Mouse (Mus musculus) adrenal gland (tissue): ENCODE results near the gene Fbxl8.

Source experiments
- intact Hi-C: fragments of 180-260 bp; cut with DNase I; formaldehyde crosslinking; loops from one replicate; pipeline ENCODE4 v1.15.1; 2025

Fbxl8 gene

DNA sequence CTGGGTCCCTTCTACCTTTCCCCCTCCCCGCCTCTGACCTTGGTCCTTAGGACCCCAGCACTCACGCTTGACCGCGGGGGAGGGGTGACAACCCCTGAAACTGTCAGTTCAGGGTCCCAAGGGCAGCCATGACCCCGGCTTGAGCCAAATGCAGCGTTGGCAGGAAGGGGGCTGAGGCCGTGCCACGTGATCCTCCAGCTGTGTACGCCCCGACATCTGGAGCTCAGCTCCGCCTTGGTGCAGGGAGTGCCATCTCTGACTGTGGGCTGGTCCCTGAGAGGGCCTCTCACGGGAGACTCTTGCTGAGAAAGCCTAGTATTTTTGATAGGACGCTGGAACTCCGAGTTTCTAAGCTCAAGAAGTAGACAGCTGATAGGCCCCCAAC lies 9.5 kb upstream of the Fbxl8 start, which contains the start of gene B3gnt9:
B3gnt9 (minus strand) TSS at position 188 of the 385 bp plus-strand sequence.
- intact Hi-C loops = loop anchor here (5.0 kb wide), 1 partner anchor 133 kb away; no protein-coding TSS in a partner anchor

DNA sequence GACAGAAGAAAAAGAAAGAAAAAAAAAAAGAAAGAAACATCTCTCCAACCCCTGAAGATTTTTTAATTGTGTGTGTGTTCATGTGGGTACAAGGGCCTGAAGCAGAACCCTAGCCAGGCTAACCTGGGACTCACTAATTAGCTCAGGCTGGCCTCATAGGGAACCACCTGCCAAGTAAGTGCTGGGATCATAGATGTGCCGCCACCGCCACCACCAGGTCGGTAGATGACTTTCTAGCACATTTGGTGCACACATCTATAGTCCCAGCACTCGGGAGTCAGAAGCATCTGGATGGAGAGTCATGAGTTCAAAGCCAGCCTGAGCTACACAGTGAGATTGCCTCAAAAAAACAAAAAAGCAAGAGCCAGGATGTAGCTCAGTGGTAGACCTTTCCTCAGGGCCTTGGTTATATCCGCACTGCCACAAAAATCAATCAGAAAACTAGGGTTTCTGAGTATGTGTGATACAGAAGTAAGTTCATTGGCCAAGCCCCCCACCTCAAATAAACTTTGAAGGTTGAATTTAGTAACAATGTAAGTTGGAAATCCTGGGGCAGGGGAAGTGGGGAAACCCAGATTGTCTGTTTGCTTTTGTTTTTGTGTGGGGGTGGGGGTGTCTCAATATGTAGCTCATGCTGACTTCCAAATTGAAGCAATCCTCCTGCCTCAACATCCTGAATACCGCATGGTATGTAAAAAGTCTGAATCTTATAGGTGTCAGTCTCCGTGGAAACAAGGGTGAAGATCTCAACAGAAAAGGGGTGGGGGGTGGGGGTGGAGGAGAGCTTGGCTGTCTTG lies 6.9 kb upstream of the Fbxl8 start:
- intact Hi-C loops = loop anchor here (5.0 kb wide), 1 partner anchor 135 kb away; no protein-coding TSS in a partner anchor

DNA sequence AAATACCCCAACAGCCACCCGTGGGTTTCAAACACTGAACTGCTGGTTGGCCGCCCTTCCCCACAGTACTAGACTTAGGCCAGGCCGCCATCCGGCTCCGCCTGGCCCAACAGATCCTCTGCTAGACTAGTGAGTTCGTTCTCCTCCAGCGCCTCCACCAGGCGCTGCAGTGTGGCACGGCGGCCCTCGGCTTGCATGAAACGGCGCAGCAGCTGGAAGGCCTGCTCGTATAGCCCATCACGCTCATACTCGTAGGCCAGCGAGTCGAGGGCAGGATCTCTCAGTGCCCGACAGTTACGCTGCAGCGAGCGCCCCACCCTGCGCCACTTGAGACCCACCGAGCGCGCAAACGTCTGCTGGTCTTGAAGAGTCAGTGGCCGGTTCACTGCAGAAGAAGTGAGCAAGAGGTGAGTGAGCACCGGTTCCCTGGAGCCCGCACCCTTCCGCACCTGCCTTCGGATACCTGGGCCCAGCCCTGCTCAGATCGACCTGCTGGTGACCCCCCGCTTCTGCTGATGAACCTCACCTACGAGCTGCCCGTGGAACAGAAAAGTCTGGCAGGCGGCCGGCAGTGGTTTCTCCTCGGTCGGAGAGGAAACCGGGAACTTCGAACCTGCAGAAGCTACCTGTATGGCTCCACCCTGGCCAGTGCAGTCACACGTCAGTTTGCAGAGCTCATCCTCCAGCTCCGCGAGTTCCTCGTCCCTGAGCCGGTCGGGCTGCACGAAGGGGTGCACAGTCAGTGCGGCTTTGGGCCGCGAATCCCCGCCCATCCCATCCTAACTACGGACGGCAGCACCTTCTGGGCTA lies 5.3 kb upstream of the Fbxl8 start:
- intact Hi-C loops = loop anchor here (5.0 kb wide), 1 partner anchor 137 kb away; no protein-coding TSS in a partner anchor

DNA sequence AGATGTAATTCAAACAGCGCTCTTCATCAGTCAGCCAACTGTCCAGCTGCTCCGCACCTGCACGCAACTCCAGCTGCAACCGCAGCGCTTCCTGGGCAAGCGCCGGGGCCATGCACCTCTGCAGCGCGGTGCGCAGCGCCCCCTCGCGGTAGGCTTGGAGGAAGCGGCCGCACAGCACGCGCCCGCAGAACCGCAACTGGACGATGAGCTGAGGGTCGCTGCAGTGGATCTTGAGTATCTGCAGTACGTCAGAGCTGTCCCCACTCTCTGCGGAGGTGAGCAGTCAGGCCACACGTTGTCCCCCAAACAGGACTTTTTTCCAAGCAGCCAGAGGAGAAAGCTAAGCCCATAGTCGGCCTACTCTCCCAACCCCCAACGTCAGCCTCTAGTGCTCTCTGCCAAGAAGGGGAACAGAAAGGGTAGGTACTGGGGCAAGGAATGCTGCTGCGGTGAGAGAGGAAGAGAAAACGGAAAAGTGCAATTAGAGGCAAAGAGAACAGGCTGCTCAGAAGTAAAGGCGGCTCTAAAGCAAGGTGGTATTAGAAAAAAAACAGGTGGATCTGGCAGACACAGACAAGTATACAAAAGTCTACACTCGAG lies 4.6 kb upstream of the Fbxl8 start:
- intact Hi-C loops = loop anchor here (5.0 kb wide), 2 partner anchors 33 to 138 kb away; partner anchors contain the start of gene D230025D16Rik

DNA sequence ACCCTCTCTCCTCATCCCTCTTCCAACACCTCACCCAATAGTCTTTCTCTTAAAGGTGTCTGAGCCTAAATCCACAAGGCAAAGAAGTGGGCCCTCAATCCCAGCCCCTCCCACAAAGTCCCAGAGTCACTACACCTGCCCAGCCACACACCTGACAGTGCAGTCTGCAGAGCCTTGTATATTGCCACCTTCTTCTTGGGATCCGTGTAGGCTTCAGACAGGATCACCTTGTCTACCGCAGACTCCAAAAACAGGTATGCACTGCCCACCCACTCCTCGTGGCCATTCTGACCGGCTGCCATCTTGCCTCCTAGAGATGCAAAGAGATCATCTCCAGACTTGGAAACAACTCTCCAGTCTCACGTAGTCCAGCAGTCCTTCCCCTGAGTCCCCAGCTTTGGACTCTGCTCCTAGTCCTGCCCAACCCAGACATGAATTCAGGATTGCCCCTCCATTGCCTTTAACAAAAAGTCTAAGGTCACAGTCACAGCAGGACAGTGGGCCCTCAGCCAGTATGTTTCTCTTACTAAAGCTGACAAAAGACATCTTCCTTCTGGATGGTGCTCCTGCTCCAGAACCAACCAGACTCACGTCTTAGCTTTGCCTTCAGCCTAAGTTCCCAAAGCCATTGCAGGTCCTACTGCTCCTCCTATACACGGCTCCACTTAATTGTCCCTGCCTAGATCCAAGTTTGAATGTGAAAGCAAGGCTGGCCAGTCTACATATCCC lies 3.9 kb upstream of the Fbxl8 start:
- intact Hi-C loops = loop anchor here (5.0 kb wide), 1 partner anchor 33 kb away; the partner anchor contains the start of gene D230025D16Rik

DNA sequence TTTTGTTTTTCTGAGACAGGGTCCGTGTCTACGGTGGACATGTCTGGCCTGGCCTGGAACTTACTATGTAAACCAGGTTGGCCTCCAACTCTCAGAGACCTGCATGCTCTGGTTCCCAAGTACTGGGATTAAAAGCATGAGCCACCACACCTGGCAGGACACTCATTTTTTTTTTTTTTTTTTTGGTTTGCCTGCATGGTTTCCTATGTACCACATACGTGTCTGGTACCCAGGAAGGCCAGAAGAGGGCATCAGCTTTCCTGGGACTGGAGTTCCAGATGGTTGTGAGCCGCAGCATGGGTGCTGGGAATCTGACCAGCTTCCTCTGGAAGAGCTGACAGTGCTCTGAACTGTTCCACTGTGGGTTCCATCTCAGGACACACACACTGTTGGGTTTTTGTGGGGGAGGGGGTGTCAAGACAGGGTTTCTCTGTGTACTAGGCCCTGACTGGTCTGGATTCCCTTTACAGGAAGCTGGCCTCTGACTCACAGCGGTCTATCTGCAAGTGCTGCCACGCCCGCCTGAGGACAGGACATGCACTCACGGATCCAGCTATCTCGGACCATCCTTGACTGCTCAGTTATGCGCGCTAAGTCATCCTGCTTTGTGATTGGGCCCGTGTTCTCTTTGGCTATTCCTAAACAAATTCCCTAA lies 3.0 kb upstream of the Fbxl8 start:
- intact Hi-C loops = loop anchor here (5.0 kb wide), 1 partner anchor 34 kb away; the partner anchor contains the start of gene D230025D16Rik

DNA sequence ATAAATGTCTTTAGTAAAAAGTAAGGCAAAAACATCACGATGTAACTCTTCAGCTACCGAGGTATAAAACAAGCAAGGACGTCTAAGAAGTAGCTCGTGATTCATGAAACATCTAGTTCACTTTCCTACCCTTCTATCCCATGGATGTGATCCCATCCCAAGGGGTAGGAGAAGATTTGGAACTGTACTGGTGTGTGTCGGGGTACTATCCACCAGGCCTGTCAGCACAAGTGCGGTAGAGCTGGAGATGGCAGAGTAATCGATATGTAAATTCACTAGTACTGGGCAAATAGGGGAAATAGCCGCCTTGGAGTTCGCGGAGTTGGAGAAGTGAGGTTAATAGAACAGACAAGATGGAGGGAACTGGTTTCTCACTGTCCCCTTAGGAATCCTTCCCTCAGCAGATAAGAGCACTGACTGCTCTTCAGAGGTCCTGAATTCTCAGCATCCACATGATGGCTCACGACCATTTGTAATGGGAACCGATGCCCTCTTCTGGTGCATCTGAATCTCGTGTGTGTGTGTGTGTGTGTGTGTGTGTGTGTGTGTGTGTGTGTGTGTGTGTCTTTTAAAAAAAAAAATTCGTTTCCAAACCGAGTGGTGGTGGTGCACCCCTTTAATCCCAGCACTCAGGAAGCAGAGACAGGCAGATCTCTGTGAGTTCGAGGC lies 1.1 kb upstream of the Fbxl8 start:
- intact Hi-C loops = loop anchor here (5.0 kb wide), 1 partner anchor 36 kb away; the partner anchor contains the start of gene D230025D16Rik

DNA sequence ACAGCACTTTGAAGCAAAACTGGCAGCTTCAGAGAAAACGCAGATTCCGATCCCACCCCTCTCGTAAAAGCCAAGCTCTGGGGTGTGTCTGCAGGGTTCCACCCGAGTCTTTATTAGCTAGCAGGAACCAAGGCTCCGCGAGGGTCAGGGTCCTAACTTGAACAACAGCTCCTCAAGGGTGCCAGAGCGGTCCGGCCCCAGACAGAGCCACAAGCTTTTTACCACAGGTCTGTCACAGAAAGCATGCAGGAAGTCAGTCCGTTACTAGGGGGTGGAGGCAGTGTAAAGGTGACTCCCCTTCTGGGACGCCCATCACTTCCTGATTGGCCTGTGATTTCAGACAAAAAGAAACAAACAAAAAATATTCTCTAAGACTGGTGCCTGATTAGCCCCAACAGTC lies 680 bp downstream of the Fbxl8 start:
- intact Hi-C loops = no loop called here

DNA sequence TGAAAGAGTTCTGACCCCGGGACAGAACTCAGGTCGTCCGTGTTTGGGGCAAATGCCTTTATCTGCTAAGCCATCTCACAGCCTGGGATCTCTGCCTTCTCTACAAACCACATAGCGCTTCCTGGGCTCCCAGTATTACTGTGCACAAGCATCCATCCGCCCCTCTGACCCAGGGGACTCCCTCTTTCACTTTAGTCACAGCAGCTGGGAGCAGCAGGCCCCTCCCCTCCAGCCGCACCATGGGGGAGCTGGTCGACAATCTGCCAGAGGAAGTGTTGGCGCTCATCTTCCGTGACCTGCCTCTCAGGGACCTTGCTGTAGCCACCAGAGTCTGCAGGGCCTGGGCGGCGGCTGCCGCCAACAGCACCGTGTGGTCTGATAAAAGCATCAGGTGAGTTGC lies 2.3 kb downstream of the Fbxl8 start:
- intact Hi-C loops = no loop called here

DNA sequence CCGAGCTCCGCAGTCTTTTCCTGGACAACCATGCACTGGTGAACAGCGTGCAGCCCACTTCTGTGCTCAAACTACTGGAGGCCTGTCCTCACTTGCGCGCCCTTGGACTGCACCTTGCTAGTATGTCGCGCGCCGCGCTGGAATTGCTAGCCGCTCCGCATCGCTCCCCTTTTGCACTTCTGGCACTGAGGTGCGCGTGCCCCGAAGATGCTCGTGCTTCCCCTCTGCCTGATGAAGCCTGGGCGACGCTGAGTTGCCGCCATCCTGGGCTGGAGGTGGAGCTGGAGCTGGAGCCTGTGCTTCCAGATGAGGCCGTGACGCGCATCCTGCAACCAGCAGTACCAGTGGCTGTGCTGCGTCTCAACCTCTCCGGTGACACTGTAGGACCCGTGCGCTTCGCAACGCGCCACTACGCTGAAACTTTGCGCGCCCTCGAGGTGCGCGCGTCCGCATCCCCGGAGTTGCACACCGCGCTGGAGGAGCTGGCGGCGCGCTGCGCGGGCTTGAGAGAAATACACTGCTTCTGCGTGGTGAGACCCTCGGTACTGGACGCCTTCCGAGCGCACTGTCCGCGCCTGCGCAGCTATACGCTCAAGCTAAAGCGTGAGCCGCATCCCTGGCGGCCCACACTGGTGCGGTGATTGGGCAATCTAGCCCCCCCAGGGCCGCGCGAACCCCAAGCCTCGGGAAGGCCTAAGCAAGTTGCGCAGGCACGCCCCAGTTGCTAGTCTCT lies 4.1 kb downstream of the Fbxl8 start:
- intact Hi-C loops = no loop called here

DNA sequence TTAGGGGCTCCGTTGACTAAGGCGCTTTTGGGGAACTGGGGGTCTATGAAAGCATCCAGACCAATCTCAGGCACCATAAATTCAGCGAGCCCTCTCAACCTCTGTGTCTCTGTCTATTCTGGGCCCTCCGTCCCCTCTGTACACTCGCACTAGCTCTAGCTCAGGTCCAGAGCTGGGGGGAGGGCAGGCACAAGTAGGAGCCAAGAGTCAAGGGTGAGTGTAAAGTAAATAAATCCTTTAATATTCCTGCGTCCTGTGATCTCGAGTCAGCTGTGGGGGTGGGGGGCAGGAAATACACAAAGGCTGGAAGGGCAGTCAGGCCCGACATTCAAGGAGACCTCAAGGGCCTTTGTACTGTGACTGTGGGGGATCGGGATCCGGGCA lies 4.6 kb downstream of the Fbxl8 start:
- intact Hi-C loops = no loop called here

DNA sequence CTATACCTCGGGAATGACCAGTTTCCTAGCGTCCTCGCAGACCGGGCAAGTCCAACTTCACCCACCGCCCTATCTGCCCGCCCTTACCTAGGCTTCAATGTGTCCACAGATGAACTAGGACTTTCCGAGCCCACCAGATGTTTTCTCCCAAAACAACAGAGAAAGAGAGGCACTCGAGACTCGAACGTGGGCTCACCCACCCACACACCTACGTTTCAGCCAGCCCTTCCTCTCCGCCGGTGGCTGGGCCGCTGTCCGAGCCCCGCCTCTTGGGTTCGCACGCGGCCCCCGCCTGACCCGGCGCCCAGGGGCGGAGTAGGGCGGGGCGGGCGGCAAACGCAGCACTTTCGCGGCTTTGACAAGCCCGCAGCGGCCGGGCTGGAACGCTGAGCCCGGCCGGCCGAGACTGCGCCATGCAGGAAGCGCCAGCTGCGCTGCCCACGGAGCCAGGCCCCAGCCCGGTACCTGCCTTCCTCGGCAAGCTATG lies 5.1 kb downstream of the Fbxl8 start, which contains the start of gene Hsf4:
Hsf4 (plus strand) TSS at position 341 of the 487 bp plus-strand sequence.
- intact Hi-C loops = no loop called here

DNA sequence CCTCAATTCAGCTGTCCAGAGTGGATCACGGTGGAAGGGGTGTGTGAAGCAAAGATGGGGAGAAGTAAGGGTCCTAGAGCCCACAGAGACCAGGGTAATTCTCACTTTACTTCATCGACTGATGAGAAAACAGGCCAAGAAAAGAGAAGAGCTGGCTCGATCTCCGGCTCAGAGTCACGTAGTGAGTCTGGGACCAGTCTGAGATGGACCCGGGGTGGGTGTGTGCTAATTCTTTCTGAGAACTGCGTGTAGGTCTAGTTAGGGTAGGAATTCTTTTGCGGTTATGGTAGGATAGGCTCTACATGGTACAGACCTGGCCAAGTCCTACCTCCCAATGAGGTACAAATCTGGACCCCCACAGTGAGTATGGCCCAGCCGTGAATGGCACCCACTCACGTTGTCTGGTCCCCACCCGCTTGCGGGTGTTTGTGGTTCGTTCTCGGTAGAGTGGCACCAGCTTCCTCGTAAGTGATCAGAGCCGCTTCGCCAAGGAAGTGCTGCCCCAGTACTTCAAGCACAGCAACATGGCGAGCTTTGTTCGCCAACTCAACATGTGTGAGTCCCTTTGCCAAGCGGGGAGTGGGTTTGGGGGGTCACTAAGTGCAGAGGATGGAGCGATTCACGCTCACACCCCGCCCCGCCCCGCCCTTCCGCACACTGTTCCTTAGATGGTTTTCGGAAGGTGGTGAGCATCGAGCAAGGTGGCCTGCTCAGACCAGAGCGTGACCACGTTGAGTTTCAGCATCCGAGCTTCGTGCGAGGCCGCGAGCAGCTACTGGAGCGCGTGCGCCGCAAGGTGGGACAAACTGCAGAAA lies 5.9 kb downstream of the Fbxl8 start:
- intact Hi-C loops = no loop called here

DNA sequence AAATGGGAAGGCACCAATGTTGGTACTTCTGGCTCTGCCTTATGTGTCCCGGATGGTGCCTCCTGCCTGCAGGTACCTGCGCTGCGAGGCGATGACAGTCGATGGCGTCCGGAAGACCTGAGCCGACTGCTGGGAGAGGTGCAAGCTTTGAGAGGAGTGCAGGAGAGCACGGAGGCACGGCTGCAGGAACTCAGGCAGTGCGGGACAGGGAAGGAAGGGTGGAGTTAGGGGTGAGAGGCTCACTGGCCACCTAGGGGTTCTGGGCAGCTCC lies 6.4 kb downstream of the Fbxl8 start:
- intact Hi-C loops = no loop called here

DNA sequence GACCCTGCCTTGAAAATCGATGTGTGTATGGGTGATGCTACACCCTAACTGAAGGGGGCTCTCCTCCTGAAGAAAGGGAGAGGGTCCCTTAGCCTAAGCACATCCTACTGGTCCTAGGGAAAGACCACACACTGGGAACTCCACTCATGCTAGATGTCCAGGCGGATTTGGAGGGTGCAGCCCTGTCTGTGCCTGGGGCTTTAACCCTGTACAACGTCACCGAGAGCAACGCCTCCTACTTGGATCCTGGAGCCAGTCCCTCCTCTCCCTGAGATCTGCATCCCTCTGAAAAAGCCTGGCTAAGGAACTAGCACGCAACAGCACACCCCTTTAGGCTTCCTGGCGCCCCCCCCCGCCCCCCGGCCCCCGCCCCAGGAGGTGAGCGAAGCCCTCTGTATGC lies 10.9 kb downstream of the Fbxl8 start:
- intact Hi-C loops = no loop called here

DNA sequence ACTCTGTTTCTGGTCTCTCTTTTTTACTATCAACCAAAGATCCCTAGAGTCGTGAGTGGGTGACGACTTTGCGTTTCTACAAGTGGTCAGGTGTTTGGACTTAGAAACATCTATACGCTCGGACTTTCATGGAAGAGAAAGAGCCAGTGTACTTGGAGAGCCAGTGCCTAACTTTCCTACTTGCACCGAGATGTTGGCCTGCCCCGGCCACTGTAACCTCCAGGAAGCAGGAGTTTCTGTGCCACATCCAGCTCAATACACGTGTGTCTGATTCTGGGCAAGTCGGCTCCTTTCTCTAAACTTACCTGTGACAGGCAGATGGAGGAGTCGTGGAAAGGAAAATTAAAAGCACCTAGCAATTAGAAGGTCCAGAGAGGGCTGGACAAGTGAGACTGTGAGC lies 11.4 kb downstream of the Fbxl8 start, which contains the start of gene Nol3:
Nol3 (plus strand) TSS at position 301 of the 400 bp plus-strand sequence.
- intact Hi-C loops = no loop called here

DNA sequence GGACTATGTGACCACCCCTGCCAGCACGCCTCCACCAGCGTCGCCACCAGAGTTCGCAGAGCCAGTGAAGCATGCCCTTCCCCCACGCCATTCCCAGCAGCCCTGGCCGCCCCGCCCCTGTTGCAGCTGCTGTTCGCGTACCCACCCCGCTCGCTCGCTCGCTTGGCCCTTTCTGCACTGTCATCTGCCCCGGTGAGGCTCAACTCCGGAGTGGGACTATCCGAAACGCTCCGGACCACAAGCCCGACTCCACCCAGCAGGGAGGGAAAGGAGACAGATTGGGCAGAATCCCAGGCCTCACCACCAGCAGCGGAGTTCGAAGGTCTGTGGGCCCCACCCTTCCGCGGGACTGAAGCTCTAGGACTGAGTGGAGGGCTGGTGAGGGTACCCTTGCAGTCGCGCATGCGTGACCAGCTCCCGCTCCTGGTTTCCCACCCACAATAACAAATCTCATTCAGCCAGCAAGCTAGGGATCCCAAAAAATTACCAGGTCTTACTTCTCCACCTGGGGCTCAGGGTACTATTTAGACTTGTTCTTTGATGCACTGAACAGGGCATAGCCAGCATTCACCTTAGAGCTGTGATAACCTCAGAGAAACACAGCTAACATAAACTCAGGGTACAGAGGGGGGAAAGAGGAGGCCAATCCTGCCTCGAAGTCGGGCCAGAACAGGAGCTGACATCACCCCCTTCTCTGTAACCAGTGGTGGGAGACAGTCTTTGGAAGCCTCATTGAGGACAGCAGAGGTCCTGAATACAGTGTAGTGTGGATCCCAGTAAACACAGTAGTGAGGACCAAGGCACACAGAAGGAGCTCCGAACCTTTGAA lies 12.1 kb downstream of the Fbxl8 start:
- intact Hi-C loops = no loop called here
